Mouse (Mus musculus): ENCODE results near the gene Ubac2. TPM values are rescaled to one million over a fixed set of nuclear protein-coding genes. Genes with fewer than 3 reads are reported as not detected.
A peak's percentile ranks its signal among the peaks of the same experiment; 100 is the strongest.

Ubac2 gene
- total RNA-seq, 2 experiments from 2014 or later: 48.9 to 49.7 TPM

DNA sequence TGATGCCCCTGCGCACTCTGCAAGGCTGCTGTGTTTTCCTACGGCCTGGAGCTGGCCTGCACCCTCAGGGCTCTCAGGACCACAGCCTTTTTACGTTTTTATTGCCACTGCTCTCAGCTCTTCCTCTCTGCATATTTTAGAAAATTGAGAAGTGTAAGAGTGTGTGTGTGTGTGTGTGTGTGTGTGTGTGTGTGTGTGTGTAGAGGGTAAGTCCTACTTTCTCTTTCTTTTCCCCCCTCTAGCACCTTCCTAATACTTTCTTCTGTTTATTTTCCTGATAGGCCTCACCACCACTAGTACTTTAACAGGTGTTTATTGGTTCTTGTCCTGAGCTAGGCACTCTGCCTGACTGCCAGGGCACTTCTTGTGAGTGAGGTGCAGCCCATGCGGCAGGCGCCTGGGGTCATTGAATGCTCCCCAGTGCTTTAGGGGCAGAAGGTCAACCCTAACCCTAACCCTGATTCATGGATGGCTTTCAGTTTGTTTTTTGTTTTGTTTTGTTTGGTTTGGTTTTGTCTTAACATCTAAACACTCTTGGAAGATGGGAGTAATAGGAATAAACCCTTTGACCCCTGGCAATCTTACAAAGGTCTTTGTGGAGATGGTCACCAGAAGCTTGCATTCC is 16.2 kb downstream of the Ubac2 start:
- DNase-seq (ENCODE audit: low spot score in 2 of 2): no peak

DNA sequence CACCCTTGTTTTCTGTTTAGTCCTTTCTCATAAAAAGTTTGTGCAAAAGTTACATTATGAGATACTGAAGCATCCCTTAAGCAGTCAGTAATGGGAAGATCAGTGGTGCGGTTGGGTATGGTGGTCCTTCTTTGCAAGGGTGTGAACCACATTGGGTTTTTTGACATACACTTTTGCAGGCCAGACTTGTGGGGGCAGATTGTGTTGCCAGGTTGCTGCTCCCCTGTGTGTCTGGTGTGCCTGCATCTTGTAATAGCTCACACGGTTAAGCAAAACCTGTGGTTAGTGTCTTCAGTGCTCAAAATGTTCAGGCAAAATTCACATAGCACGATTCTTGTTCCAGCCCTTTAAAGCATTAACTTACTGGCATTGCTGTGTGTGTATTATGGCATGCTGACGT is 16.9 kb downstream of the Ubac2 start:
- DNase-seq (ENCODE audit: low spot score in 2 of 2): no peak

DNA sequence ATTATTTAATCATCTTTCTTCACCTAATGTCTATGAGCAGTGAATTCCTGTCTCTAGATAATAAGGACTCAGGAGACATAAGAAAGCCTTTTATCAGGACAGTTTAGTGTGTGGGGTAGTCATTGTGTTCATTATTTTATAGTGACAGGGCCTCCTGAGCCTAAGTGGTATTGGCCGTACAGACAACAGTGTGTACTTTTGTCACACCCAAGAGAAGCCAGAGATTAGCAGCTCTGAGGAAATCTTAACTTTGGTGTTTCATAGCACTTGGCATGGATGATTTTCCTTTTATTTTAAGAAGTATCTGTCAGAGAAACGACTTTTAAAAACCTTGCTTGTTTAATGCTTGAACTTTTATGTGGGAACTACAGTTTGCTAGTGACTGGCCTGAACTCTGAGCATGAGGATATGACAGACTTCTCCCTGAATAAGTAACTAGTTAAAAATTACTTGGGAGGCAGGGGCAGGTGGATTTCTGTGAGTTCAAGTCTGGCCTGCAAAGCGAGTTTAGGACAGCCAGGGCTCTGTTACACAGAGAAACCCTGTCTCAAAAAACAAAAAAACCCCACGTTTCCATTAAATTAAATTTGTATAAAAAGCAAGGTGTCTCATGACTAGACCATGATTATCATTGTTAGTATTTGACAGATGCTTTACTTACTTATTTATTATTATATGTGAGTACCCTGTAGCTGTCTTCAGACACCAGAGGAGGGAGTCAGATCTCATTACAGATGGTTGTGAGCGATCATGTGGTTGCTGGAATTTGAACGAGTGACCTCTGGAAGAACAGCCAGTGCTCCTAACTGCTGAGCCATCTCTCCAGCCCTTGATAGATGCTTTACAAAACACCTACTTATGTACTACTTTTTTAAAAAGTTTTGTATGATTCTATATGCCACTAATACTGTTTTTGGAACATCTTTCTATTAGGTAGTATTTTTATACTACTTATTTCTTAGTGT is 18.0 kb downstream of the Ubac2 start:
- DNase-seq (ENCODE audit: low spot score in 2 of 2): no peak

DNA sequence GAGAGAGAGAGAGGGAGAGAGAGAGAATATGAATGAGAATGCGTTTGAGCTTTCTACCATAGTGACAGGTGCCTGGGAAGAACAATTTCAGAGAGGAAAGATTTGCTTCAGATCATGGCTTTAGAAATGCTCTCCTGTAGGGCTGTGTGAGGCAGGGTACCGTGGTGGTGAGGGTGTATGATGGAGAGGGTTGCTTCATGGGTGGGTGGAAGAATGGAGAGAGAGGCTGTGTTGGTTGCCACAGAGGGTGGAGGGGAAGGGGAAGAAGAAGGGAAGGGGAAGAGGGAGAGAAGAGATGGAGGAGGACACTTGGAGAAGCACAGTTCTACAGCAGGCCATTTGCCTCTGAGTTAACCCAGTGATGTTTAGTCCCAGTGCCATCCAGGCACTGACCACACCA is 19.4 kb downstream of the Ubac2 start:
- DNase-seq (ENCODE audit: low spot score in 2 of 2): no peak

DNA sequence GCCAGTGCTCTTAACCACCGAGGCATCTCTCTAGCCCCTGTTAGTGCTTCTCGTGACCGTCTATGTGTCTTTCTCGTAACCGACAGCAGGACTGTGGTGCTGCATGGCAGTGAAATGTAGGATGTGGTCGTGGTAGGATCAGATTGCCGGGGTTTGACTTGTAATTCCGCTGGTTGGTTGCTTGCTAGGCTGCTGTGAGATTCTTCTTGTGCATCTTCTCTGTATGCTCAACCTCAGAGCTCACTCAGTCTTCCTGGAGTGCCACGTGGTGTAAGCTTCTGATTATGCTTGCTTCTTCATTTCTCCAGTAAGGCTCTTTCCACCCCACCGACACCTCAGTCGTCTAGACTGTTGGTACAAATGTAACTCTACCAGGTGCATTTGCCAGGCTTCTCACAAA is 20.1 kb downstream of the Ubac2 start:
- DNase-seq (ENCODE audit: low spot score in 2 of 2): no peak

DNA sequence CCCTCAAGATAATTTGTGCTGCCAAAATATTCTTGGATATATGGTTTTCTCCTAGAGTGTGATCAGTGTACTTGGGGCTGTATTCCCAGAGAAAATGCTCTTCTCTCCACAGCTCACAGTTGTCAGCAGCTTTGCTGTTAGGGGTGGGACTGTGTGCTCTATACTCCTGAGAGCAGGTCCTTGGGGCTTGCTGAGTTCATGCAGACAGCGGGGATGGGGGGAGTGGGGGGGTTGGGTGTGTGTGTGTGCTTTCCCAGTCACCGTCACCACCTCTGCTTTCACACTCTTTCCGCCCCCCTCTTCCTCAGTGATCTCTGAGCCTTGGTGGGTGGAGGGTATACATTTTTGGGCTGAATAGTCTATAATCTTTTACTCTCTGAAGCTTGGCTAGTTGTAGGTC is 20.7 kb downstream of the Ubac2 start:
- DNase-seq (ENCODE audit: low spot score in 2 of 2): no peak

DNA sequence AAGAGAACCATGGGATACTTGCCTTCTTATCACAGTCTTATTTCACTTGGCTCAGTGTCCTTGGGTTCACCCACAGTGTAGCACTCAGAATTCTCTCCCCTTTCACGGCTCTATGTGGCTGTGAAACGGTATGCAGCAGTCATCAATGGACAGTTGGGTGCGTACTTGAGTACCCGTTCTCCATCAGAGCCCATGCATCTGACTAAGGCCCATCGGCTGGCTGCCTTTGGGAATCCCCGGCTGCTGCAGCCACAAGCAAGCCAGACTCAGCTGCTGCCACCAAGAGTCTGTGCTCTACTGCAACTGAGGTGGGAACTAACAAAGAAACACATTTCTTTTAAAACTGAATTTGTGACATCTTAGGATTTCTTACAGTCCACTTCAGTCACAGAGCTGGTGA is 23.1 kb downstream of the Ubac2 start:
- DNase-seq (ENCODE audit: low spot score in 2 of 2): no peak

DNA sequence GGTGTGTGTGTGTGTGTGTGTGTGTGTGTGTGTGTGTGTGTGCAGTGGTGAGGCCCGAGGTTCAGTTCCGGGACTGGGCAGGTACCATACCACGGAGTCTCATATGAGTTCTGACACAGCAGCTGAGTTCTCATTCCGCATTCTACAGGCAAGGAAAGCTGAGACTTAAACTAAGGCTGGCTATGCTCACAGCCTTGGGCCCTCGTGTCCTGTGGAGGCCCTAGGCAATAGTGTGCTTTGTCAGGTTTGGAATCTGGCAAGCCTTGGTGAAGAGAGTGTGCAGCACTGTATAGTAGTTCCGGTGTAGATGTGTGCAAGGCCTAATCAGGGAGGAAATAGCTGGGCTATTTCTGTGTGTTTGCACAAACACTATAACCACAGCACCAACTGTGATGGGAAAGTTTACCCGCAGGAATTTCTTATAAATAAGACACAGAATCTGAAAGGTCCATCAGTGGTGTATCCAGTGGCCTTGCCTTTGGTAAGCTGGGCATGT is 25.0 kb downstream of the Ubac2 start:
- no peak for DNase-seq (ENCODE audit: low spot score in 2 of 2)

DNA sequence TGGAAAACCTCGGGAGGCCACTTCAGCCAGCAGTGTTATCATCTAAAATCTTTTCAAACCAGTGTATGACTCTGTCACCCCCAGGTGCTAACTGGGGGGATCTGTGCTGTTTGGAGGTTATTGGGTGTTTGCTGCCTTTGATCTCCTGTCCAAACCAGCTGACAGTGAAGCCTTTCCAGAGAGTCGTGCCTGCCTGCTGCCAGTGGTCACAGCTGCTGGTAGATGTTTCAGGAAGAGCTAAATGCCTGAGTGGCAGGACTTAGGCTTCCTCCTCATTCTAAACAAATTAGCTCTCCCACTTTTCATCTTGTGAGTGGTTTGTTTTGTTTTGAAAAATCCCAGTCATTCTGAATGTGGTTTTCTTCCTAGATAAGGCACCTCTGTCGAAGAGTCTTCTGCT is 26.3 kb downstream of the Ubac2 start:
- no peak for DNase-seq (ENCODE audit: low spot score in 2 of 2)

DNA sequence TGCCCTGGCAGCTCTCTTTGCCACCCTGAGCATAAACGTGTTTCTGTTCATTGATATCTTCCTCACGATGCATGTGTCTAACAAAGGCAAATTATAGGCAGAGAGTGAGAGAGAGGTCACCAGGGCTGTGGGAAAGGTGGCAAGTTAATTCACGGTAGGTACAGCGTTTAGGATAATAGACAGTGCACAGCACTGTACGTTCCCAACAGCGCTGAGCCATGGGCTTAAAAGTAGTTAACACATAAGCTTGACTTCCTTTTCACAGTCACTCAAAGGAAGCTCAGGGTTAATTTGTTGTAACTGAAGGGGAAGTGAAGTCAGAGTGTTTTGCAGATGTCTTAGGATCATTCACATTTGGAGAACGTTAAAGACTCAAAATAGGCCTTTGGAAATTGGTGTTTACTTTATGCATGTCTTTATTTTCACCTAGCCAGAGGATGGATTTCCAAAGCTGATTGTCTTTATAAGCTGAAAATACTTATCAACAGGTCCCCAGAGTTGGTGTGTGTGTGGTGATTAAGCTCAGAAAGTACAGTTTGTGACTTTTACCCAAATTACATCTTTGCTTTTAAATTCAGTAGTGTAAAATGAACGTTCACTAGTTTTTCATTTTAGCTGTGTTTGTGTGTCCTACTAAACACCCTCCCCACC is 28.0 kb downstream of the Ubac2 start:
- DNase-seq (ENCODE audit: low spot score in 2 of 2): no peak

DNA sequence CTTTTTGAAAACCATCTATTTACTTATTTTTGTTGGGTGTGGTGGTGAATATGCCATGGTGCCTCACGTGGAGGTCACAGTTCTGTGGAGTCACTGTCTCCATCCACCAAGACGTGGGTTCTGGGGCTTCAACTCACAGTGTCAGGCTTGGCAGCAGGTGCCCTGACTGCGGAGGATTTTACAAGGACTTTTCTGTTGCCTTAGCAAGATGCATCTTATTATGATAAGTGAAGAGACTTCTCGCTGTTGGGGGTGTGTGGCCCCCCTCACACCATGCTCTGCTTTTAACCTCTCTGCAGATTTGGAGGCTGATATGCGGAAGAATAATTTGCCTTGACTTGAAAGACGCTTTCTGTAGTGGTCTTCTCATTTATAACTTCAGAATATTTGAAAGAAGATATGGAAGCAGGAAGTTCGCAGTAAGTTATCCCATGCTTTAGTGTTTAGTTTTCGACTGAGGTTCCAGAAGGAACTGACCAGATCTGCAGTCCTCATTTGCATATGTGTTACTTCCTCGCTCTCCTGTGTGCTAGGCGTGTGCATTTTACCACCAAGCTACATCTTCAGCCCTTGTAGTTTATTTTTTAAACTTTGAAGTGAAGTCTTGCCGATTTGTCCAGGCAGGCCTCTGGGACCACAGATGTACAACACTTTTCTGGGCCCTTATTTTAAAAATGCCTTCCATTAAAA is 28.7 kb downstream of the Ubac2 start:
- no peak for DNase-seq (ENCODE audit: low spot score in 2 of 2)

DNA sequence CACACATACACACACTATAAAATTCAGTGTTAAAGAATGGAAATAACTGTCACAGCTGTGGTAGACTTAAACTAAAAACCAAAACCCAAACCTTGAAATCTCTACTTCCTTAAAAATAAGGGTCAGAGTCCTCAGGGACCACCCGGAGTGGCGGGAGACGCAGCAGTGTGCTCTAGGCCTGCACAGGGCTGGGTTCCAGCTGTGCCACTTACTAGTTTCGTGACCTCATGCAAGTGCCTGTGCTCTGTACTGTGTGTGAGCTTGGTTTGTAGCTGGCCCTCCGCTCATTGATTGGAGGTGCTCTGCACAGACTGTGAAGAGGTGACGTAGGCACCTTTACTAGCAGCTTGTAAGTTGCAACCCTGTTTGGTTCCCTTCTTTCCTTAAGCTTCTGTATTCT is 31.4 kb downstream of the Ubac2 start:
- no peak for DNase-seq (ENCODE audit: low spot score in 2 of 2)

DNA sequence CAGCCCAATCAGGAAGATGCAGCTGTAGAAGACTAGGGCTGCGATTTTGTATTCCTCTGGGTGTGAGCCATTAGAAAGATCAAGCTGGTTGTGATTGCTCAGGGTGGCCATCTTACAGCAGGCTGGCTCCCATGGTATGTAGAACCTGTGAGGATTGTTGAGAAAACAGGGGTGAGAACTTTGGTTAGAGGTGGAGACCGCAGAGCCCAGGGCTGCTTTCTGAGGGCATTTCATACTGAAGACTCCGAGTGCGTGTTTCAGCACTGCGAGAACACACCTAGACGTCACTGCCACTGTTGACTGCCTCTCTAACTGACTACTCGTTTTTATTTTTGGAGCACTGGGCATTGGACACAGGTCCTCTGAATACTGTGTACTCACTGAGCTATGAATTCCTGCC is 34.1 kb downstream of the Ubac2 start:
- no peak for DNase-seq (ENCODE audit: low spot score in 2 of 2)

DNA sequence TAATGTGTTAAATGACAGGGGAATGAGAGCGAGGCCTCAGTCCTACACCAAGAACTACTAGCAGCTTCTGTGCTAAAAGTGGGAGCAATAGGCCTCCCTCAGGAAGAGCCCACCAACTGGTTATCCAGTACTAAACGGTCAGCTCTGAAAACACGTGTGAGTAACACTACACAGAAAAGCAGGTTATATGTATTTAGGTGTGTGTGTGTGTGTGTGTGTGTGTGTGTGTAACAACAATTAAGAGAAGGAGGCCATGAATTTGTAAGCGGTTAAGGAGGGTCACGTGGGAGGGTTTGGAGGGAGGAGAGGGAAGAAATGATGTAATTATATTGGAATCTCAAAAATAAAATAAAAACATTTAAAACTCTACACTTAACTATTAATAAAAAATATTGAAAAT is 36.7 kb downstream of the Ubac2 start:
- DNase-seq (ENCODE audit: low spot score in 2 of 2): no peak

DNA sequence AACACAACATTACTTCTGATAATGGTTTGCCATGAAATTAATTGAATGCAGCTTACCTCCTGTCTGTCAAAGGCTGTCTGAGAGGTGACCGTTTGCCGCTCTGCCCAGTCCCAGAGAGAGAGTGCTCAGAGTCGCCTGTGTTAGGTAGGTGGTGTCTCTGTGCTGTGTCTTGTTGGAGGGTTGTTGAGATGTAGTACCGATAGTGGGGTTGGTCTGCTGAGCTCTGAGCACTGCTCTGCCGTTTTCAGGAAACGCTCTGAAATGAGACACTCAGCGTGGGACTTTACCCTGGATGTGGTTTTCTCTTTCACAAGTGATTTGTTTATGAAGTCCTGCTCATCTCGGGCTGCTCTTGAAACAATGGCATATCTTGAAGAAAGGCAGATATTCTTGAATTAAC is 37.2 kb downstream of the Ubac2 start, which contains the start of gene Gpr18:
Gene Gpr18, minus strand, starts transcription at position 161 of the 400 bp plus-strand sequence.
- no peak for DNase-seq (ENCODE audit: low spot score in 2 of 2)

DNA sequence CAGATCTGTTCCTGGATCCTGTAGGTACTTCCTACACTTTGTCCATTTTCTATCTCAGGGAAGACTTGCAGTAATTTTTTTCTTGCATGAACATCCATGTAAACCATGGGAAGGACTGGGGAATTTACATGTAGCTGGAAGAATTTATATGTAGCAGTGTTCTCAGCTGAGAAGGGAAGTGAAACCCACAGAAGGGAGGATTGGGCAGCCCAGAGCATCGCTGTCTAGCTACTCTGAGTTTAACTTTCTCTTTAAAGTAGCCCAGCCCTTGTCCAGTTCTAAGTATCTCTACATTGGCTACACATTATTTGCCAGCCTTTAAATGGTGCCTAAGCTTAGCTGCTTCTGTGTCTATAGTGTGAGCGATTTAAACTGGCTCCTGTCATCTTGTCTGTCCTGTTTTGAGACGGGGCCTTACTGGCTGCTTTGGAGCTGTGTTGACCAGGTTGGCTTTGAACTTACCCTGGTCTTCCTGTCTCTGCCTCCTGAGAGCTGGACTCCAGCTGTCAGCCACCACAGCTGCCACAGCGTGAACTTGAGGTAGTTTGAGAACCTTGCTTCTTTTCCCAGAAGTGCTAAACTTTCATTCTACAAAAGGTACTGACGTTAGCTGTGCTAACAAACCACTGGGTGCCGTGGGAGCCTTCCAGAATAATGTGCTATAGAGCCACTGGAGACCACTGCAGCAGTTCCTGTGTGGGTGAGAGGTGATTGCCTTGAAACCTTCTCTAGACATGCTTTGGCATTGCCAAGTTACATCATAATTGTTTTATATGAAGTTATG is 38.1 kb downstream of the Ubac2 start:
- DNase-seq (ENCODE audit: low spot score in 2 of 2): no peak

DNA sequence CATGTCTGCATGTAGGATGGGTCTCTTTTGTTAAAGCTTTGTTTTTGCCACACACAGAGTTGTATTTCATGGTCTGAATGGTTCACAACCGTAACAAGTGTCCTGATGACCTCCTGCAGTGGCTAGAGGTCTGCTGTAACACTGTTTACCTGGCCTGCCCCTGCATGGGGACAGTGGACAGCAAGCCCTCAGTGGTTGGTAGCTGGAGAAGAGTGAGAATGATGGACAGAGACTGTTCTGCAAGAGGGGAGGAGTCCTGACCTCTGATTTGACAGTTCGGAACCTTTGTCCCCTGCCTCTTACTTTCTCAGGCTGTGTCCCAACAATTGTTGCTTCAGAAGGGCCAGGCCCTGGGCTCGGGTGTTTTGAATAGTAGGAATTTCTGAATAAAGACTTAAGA is 39.8 kb downstream of the Ubac2 start:
- DNase-seq (ENCODE audit: low spot score in 2 of 2): no peak

DNA sequence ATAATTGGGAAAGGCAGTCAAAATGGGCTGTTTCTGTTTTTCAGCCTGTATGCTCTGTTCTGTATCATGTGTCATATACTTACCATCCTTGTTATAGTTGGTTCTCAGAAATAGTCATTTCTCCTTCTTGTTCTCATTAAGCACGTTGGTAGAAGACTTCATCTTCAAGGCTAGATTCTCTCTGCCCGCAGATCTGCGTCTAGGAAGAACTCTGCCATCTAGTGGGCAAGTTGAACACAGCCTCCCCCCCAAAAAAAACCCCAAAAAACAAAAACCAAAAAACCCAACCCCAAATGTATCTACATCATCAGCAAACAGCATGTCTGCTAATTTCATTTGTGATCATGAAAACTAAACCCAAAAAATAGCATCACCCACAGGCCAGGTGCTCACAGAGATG is 41.3 kb downstream of the Ubac2 start:
- DNase-seq (ENCODE audit: low spot score in 2 of 2): peak in 1 of 2 experiments; percentile 27

DNA sequence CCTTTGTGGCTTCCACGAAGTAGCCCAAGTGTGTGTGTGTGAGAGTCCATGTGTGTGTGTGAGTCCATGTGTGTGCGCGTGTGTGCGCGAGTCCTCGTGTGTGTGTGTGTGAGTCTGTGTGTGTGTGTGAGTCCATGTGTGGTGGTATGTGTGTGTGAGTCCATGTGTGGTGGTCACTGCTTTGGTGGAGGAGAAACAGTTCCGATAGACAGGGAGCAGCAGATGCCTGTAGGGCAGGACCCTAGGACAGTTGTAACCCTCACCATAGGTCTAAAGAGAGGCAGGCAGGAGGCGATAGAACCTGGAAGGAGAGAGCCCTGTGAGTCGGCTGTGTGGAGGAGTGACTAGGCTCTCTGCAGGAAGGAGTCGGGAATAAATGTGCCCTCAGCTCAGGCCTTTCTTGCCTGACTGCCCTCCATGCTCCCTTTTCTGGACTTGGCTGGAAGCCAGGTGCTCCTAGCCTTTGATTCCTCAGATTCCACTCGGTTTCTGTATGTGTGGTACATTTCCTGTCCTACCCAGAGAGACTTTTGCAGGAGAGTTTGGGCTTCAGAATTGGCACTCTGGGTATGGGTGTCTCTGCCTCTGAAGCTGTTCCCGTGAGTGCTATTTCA is 42.2 kb downstream of the Ubac2 start:
- DNase-seq (ENCODE audit: low spot score in 2 of 2): no peak

DNA sequence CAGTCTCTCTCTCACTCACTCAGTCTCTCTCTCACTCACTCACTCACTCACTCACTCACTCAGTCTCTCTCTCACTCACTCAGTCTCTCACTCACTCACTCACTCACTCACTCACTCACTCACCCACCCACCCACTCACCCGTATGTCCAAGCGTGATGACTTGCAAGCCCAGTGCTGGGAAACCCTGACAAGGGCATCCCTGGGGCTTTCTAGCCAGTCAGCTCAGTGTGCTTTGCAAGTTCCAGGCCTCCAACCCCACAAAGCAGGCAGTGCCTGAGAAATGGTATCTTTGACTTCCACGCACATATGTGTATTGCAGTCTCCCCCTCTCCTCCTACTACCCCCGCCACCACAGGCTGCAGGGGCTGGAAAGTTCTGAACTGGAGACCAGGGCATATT is 43.6 kb downstream of the Ubac2 start:
- DNase-seq (ENCODE audit: low spot score in 2 of 2): no peak

Measured in layer of hippocampus, postnatal 14 days (tissue).